Mouse (Mus musculus) stomach, embryonic 14.5 days (tissue): ENCODE measurements at regions not wholly inside any gene's neighbourhood (a gene's known extent, or its start where the extent isn't known, plus 50 kb on each side); places are given as distances from the start of the nearest gene placed in this dataset.

Source experiments
- ATAC-seq: fragments of 200-750 bp; cut with Nextera tagmentation; 2 replicates; pipeline ENCODE4 v1.8.0; 2017; ENCODE audit warnings: low read depth, moderate TSS enrichment; ENCODE audit not compliant: insufficient number of reproducible peaks, insufficient read depth, low FRiP score
- H3K27ac ChIP-seq: fragments of 300-500 bp; sonication (generic); 2 replicates; pipeline ENCODE4 v1.5.1; 2014; ENCODE audit warnings: mild to moderate bottlenecking, low read length, moderate library complexity, mixed read lengths
- H3K27me3 ChIP-seq: fragments of 300-500 bp; sonication (generic); 2 replicates; pipeline ENCODE4 v1.6.1; 2014; ENCODE audit warnings: low read length, control low read depth, mixed read lengths; ENCODE audit not compliant: control insufficient read depth, insufficient read depth
- H3K36me3 ChIP-seq: fragments of 300-500 bp; sonication (generic); 2 replicates; pipeline ENCODE4 v1.6.1; 2014; ENCODE audit warnings: mild to moderate bottlenecking, control low read depth, low read length, moderate library complexity, mixed read lengths; ENCODE audit not compliant: control insufficient read depth, insufficient read depth
- H3K4me1 ChIP-seq: fragments of 300-500 bp; sonication (generic); 2 replicates; pipeline ENCODE4 v1.6.1; 2014; ENCODE audit warnings: low read length, control low read depth, mixed read lengths; ENCODE audit not compliant: control insufficient read depth, insufficient read depth
- H3K4me2 ChIP-seq: fragments of 300-500 bp; sonication (generic); replicated peaks from 2 replicates; pipeline ENCODE4 v1.6.1; 2014; ENCODE audit warnings: low read depth, low read length, control low read depth
- H3K4me3 ChIP-seq: fragments of 300-500 bp; sonication (generic); 2 replicates; pipeline ENCODE4 v1.5.1; 2014; ENCODE audit warnings: low read depth, low read length, control low read depth
- H3K9ac ChIP-seq: fragments of 300-500 bp; sonication (generic); replicated peaks from 2 replicates; pipeline ENCODE4 v1.6.1; 2014; ENCODE audit warnings: low read depth, mild to moderate bottlenecking, control low read depth, low read length, moderate library complexity, mixed read lengths
- H3K9me3 ChIP-seq: fragments of 300-500 bp; sonication (generic); 2 replicates; pipeline ENCODE4 v1.6.1; 2016; ENCODE audit warnings: low read depth, low read length, control low read depth; ENCODE audit not compliant: control insufficient read depth
- WGBS: fragments of 180-500 bp; shearing (Covaris S2); extraction: QIAGEN DNeasy Blood & Tissue Kit; methylation state at CpG from one replicate; pipeline ENCODE4 v1.1.7; 2014; 5-methylcytosine and 5-hydroxymethylcytosine counted together

DNA sequence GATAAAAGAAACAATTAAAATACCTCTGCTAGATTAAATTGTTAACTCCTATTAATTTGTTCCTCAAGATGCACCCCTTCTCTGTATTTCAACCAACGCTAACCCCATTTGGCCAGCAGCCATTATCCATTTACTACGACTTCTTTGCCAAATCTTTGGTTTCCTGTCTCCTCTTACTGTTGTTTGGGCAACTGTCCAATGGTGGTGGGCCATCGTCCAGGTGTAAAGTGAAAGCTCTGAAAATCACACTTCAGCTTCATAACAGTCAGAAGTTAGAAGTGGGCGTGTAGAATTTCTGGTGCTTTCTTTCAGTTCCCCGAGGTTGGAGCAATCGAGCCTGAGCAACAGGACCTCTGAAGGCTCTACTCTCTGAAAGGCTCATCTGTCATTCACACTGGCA, 66.8 kb upstream of the Zbtb20 start:
- no peak overlapping the region for H3K27ac ChIP-seq
- H3K36me3 ChIP-seq = no peaks in the 10 kb centered on the region
- 35% methylated on average over 6 of the region's 6 CpGs for WGBS
- ATAC-seq = no peak
- no peak overlapping the region for H3K4me2 ChIP-seq
- no peak overlapping the region for H3K9ac ChIP-seq
- no peak overlapping the region for H3K4me3 ChIP-seq
- H3K27me3 ChIP-seq = no peaks in the 10 kb centered on the region
- H3K4me1 ChIP-seq = no peaks in the 10 kb centered on the region
- H3K9me3 ChIP-seq = no peaks in the 10 kb centered on the region

DNA sequence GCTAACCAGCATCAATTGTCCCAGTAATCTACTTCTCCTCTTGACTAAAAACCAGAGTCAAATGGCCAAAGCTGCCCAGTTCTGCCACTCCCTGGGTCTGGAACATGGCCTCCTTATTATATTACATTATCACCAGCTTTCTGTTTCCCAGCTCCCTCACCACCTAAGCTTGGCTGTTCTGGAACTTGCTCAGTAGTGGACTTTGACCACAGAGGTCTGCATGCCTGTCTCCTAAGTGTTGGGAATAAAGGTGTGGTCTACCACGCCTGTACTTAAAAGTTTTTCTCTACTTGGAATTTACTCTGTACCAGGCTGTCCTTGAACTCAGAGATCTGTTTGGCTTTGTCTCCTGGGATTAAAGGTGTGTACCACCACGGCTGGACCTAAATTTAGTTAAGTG, 68.1 kb upstream of the Zbtb20 start:
- Histone ChIP-seq H3K27me3 (no peaks in the 10 kb centered on the region), H3K36me3 (no peaks in the 10 kb centered on the region), H3K9me3 (no peaks in the 10 kb centered on the region), H3K9ac (no peak overlapping the region), H3K4me1 (no peaks in the 10 kb centered on the region), H3K4me2 (no peak overlapping the region), H3K27ac (no peak overlapping the region), H3K4me3 (no peak overlapping the region)
- ATAC-seq = no peak
- WGBS = 81% methylated on average over 2 of the region's 2 CpGs

DNA sequence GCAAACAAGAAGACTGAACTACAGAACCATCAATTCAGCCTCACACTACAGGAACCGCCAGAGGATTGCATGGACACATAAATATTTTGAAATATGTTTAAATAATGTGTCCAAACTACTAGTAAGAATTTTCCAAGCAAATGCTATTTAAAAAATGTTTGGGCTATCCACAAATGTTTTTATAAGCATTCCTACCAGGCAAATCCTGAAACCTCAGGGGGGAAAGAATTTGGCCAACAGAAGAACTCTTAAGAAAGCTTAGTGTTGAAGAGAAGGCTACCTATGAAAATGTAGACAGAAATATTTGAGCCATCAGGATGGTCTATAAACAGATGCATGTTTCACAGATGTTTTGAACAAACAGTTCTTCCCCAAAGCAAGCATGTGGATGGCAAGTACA, 72.1 kb upstream of the Zbtb20 start:
- ATAC-seq = no peak
- H3K9me3 ChIP-seq = 0 out of 2 replicates have a peak, but pooled peaks cover 5% of the 10 kb centered on the region
- no peak overlapping the region; the same call in 1 of the 2 replicates for H3K27ac ChIP-seq
- WGBS = 18% methylated on average over 1 of the region's 1 CpGs
- no peak overlapping the region for H3K4me2 ChIP-seq
- H3K4me3 ChIP-seq = no peak overlapping the region
- no peaks in the 10 kb centered on the region for H3K36me3 ChIP-seq
- H3K9ac ChIP-seq = no peak overlapping the region
- no peaks in the 10 kb centered on the region for H3K27me3 ChIP-seq
- no peaks in the 10 kb centered on the region for H3K4me1 ChIP-seq

DNA sequence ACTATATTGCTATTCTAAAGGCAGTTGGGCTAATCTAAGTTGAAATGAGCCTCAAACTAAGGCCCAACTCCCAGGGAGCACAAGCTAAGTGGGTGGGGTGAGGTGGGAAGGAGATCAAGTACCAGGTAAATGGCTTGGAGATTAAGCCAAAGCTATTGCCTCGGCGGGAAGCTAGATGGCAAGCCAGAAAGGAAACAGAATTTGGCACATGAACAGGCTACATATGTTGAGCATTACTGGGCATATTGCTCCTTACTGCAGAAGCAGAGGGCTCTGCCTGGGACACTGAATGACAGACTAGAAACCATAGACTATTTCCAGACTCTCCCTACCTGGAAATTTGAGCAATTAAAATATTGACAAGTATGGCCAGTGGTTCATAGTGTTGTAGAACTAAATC, 83.1 kb upstream of the Zbtb20 start:
- 81% methylated on average over 2 of the region's 2 CpGs for WGBS
- no peak overlapping the region for H3K4me3 ChIP-seq

DNA sequence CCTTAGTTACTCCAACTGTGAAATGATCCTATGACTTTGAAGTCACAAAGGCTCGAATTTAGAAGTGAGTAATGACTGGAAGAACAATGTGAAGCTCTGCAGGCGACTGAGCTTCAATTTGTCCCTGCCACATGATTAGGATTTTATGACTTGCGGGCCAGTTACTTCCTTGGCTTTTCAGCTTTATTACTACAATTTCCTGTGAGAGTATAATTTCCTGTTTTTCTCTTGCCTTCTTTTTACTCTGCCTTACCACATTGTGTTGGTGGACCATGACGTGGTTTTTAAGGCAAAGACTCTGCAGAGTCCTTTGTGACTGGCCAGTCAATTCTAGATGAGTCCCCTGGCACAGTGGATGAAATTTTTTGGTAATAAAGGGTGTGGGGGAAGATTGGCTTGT, 91.0 kb upstream of the Zbtb20 start:
- no peak for ATAC-seq
- 51% methylated on average over 4 of the region's 4 CpGs for WGBS
- H3K36me3 ChIP-seq = no peaks in the 10 kb centered on the region

More for the DNA sequence above, 83.1 kb upstream of the Zbtb20 start:
- no peak for ATAC-seq
- H3K27me3 ChIP-seq = no peaks in the 10 kb centered on the region
- no peak overlapping the region for H3K4me2 ChIP-seq
- H3K36me3 ChIP-seq = no peaks in the 10 kb centered on the region
- no peak overlapping the region for H3K9ac ChIP-seq
- H3K9me3 ChIP-seq = no peaks in the 10 kb centered on the region
- no peaks in the 10 kb centered on the region for H3K4me1 ChIP-seq
- no peak overlapping the region for H3K27ac ChIP-seq

DNA sequence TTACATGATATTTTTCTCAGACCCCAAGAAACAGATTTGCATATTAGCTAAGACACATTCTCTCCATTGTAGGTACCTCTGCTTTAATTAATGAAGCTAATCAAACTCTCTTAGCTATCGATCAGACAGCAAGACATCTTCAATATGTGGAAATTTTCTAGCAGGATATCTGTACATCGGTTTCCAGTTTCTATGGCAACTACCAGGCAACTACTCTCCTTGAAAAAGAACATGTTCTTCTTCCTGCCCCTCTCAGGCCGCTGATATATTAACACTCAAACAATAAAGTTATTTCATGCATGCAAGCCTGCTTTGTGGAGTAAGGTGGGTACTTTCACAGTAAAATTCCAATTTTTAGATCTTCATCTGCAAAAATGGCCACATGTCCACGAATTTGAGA, 91.7 kb upstream of the Zbtb20 start:
- 70% methylated on average over 4 of the region's 4 CpGs for WGBS
- ATAC-seq = no peak

More for the DNA sequence above, 91.0 kb upstream of the Zbtb20 start:
- Histone ChIP-seq H3K4me2 (no peak overlapping the region), H3K9ac (no peak overlapping the region), H3K4me3 (no peak overlapping the region), H3K27me3 (no peaks in the 10 kb centered on the region), H3K4me1 (peaks cover 6% of the 10 kb centered on the region; the same call in 1 of the 2 replicates), H3K27ac (no peak overlapping the region), H3K9me3 (no peaks in the 10 kb centered on the region)

DNA sequence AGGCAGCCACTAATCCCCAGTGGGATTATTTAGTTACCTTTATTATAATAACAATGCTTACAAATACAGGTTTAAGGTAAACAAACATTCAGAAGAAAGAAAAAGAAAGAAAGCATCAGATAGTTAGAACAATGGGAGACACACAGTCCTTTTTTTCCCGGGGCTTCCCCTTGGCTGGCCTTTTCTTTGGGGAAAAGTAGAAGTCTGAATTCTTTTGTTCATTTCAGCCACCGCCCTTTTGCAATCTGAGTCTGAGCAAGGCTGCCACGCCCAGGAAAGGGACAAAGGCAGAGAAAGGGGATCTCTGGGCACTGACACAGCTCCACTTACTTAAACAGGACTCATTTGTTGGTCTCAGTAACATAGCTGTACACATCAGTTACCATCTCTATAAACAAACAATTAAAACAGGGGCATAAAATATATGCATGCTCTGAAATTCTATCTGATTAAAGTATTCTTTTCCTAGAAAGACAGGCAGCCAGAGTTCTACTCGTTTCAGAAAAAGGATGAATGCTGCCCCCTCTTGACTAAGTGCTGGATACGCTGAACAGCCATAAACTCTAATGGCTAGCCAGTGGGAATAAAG, 93.5 kb upstream of the Zbtb20 start:
- ATAC-seq = peak; percentile 53
- Histone ChIP-seq H3K4me1 (peaks cover 6% of the 10 kb centered on the region; the same call in 1 of the 2 replicates), H3K9me3 (no peaks in the 10 kb centered on the region), H3K9ac (no peak overlapping the region), H3K36me3 (no peaks in the 10 kb centered on the region), H3K4me2 (0 out of 2 replicates have a peak overlapping the region, but pooled peaks have one; percentile 10), H3K4me3 (no peak overlapping the region), H3K27ac (peak overlapping the region; percentile 44; the same call in 1 of the 2 replicates), H3K27me3 (no peaks in the 10 kb centered on the region)
- 7% methylated on average over 5 of the region's 5 CpGs for WGBS

More for the DNA sequence above, 91.7 kb upstream of the Zbtb20 start:
- Histone ChIP-seq H3K9ac (no peak overlapping the region), H3K9me3 (no peaks in the 10 kb centered on the region), H3K4me1 (peaks cover 6% of the 10 kb centered on the region; the same call in 1 of the 2 replicates), H3K4me2 (no peak overlapping the region), H3K4me3 (no peak overlapping the region), H3K27ac (no peak overlapping the region), H3K27me3 (no peaks in the 10 kb centered on the region), H3K36me3 (no peaks in the 10 kb centered on the region)

DNA sequence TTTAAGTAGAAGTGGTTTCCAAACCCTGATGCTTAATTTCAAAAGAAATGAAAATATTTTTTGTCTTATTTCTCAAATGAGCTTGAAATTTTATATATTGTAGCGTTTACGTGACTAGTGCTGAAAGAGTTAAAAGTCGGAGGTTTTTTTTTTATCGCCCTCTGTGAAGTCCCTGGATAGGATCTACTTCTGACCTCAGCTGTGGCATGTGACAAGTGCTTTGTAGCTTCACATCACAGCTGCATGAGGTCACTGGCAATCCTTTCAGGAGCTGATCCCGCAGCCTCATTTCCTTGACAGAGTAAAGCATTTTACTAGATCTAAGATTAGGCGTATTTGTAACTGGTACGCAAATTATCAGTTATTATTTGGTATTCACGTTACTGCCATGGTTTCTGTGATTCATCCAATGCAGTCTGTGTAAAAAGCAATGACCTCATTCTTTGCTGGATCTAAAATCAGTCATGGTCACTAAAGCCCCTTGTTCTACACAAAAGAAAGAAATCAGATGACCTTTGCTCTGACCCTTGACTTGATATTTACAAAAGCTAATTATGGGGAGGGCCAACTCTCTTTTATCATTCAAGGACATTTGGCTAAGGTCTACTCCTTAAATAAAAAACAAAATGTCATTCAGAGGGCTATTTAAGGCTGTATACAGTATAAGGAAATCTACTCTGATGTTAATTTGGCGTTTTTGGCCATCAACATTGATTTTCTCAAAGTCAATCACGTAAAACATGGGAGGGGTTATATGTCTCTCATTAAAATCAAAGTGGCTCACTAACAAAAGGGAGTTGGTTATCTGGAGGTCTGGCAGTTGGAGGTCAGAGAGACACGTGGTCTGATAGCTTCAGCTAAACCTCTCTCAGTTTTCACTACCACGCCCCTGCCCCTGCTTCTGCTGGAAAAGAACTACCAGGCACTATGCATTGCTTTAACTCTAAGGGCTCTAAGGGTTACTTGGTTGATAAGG, 94.3 kb upstream of the Zbtb20 start:
- H3K4me2 ChIP-seq = no peak overlapping the region
- peak; percentile 68; the same call in 1 of the 2 replicates for ATAC-seq
- H3K27me3 ChIP-seq = no peaks in the 10 kb centered on the region
- no peaks in the 10 kb centered on the region for H3K36me3 ChIP-seq
- peaks cover 6% of the 10 kb centered on the region; the same call in 1 of the 2 replicates for H3K4me1 ChIP-seq
- H3K9me3 ChIP-seq = no peaks in the 10 kb centered on the region
- 11% methylated on average over 12 of the region's 12 CpGs for WGBS
- no peak overlapping the region; the same call in 1 of the 2 replicates for H3K27ac ChIP-seq
- H3K9ac ChIP-seq = no peak overlapping the region
- H3K4me3 ChIP-seq = no peak overlapping the region
